In genomic region chr11:78807341-78808108, GRCm38 (mm10) we compare ENCODE assay signal across 14 mouse cellular contexts. TPM values are rescaled to one million over a fixed set of nuclear protein-coding genes. Genes with fewer than 3 reads are reported as not detected.
A peak's percentile ranks its signal among the peaks of the same experiment; 100 is the strongest.
DNase-seq lines count a peak whose midpoint lies in the region; ATAC-seq lines count a peak whose summit lies in the region.
"Had no signal": no experiment of that assay in that cellular context is flagged by ENCODE, and none has a peak within 500 bp of the region (broad histone marks: within the 10 kb centered on the region; RNA-seq: fewer than 3 reads in every experiment).

No protein-coding gene starts in this region.

- 49% methylated on average over 6 of the region's 6 CpGs for WGBS in hindbrain, embryonic 12.5 days
- WGBS in hindbrain, embryonic 16.5 days, result 42% methylated on average over 6 of the region's 6 CpGs
- 47% methylated on average over 6 of the region's 6 CpGs for WGBS in neural tube, embryonic 13.5 days
- 43% methylated on average over 6 of the region's 6 CpGs for WGBS in neural tube, embryonic 15.5 days
- 49% methylated on average over 6 of the region's 6 CpGs for WGBS in forebrain, embryonic 16.5 days

- H3K4me1 ChIP-seq in hindbrain, embryonic 12.5 days, result peaks cover 16% of the 10 kb centered on the region
- peaks cover 7% of the 10 kb centered on the region; the same call in 1 of the 2 replicates for H3K4me1 ChIP-seq in hindbrain, embryonic 16.5 days (ENCODE audit: control insufficient read depth, insufficient read depth, low read depth, low read length)
- H3K4me1 ChIP-seq in neural tube, embryonic 13.5 days (replicated peaks), result peaks cover 22% of the 10 kb centered on the region
- H3K4me1 ChIP-seq in neural tube, embryonic 15.5 days, result 0 out of 2 replicates have a peak, but pooled peaks cover 4% of the 10 kb centered on the region
- H3K4me1 ChIP-seq in forebrain, embryonic 16.5 days (replicated peaks; ENCODE audit: control insufficient read depth, insufficient read depth, low read length), result peaks cover 28% of the 10 kb centered on the region

- H3K9ac ChIP-seq in hindbrain, embryonic 12.5 days, result no peak overlapping the region
- no peak overlapping the region for H3K9ac ChIP-seq in hindbrain, embryonic 16.5 days (ENCODE audit: low read depth, low read length)
- H3K9ac ChIP-seq in neural tube, embryonic 13.5 days, result no peak overlapping the region
- H3K9ac ChIP-seq in neural tube, embryonic 15.5 days (replicated peaks), result no peak overlapping the region
- H3K9ac ChIP-seq in forebrain, embryonic 16.5 days (replicated peaks; ENCODE audit: low read depth, low read length), result no peak overlapping the region

- no peak overlapping the region for H3K4me2 ChIP-seq in hindbrain, embryonic 12.5 days (replicated peaks)
- H3K4me2 ChIP-seq in hindbrain, embryonic 16.5 days (ENCODE audit: low read length), result no peak overlapping the region
- no peak overlapping the region for H3K4me2 ChIP-seq in neural tube, embryonic 13.5 days
- H3K4me2 ChIP-seq in neural tube, embryonic 15.5 days, result no peak overlapping the region
- no peak overlapping the region for H3K4me2 ChIP-seq in forebrain, embryonic 16.5 days (ENCODE audit: low read length)

- peaks cover 11% of the 10 kb centered on the region for H3K27me3 ChIP-seq in hindbrain, embryonic 12.5 days
- H3K27me3 ChIP-seq in hindbrain, embryonic 16.5 days (replicated peaks; ENCODE audit: control insufficient read depth, insufficient read depth, low read length), result no peaks in the 10 kb centered on the region
- H3K27me3 ChIP-seq in neural tube, embryonic 13.5 days, result peaks cover 6% of the 10 kb centered on the region; the same call in 1 of the 2 replicates
- no peaks in the 10 kb centered on the region for H3K27me3 ChIP-seq in neural tube, embryonic 15.5 days (replicated peaks)
- H3K27me3 ChIP-seq in forebrain, embryonic 16.5 days (replicated peaks; ENCODE audit: control insufficient read depth, insufficient read depth, low read length), result no peaks in the 10 kb centered on the region

- H3K27ac ChIP-seq in hindbrain, embryonic 12.5 days, result peak overlapping the region; percentile 44; the same call in 1 of the 2 replicates
- no peak overlapping the region for H3K27ac ChIP-seq in hindbrain, embryonic 16.5 days (ENCODE audit: low read depth, low read length)
- 0 out of 2 replicates have a peak overlapping the region, but pooled peaks have one; percentile 47 for H3K27ac ChIP-seq in neural tube, embryonic 13.5 days (replicated peaks)
- H3K27ac ChIP-seq in neural tube, embryonic 15.5 days (replicated peaks), result no peak overlapping the region
- no peak overlapping the region for H3K27ac ChIP-seq in forebrain, embryonic 16.5 days (ENCODE audit: low read length)
- H3K27ac ChIP-seq: heart, embryonic 10.5 days; kidney, postnatal 0 days had no signal

- 0 out of 2 replicates have a peak, but pooled peaks have one; percentile 46 for ATAC-seq in hindbrain, embryonic 12.5 days (ENCODE audit: low FRiP score)
- ATAC-seq in hindbrain, embryonic 16.5 days, result no peak
- ATAC-seq in neural tube, embryonic 13.5 days (ENCODE audit: low read depth), result peak; percentile 52; the same call in 1 of the 2 replicates
- ATAC-seq in neural tube, embryonic 15.5 days (ENCODE audit: low FRiP score), result no peak
- ATAC-seq in forebrain, embryonic 16.5 days, result peak; percentile 57
- ATAC-seq: CD4-positive, CD25-positive, alpha-beta regulatory T cell, adult 4 months had no signal

- H3K9me3 ChIP-seq in hindbrain, embryonic 12.5 days (replicated peaks), result no peaks in the 10 kb centered on the region
- H3K9me3 ChIP-seq in hindbrain, embryonic 16.5 days (ENCODE audit: control insufficient read depth, low read length), result no peaks in the 10 kb centered on the region
- H3K9me3 ChIP-seq in neural tube, embryonic 13.5 days, result no peaks in the 10 kb centered on the region
- H3K9me3 ChIP-seq in neural tube, embryonic 15.5 days (replicated peaks), result no peaks in the 10 kb centered on the region
- H3K9me3 ChIP-seq in forebrain, embryonic 16.5 days (ENCODE audit: control insufficient read depth, low read length), result no peaks in the 10 kb centered on the region
- H3K9me3 ChIP-seq: heart, embryonic 10.5 days had no signal

- no peak overlapping the region for H3K4me3 ChIP-seq in hindbrain, embryonic 12.5 days
- H3K4me3 ChIP-seq in hindbrain, embryonic 16.5 days (ENCODE audit: low read length), result no peak overlapping the region
- no peak overlapping the region for H3K4me3 ChIP-seq in neural tube, embryonic 13.5 days
- no peak overlapping the region for H3K4me3 ChIP-seq in neural tube, embryonic 15.5 days (replicated peaks)
- no peak overlapping the region for H3K4me3 ChIP-seq in forebrain, embryonic 16.5 days (replicated peaks; ENCODE audit: low read length)
- H3K4me3 ChIP-seq: heart, embryonic 10.5 days had no signal

- no peaks in the 10 kb centered on the region for H3K36me3 ChIP-seq in hindbrain, embryonic 12.5 days
- H3K36me3 ChIP-seq in hindbrain, embryonic 16.5 days (ENCODE audit: control insufficient read depth, insufficient read depth, low read length), result no peaks in the 10 kb centered on the region
- no peaks in the 10 kb centered on the region for H3K36me3 ChIP-seq in neural tube, embryonic 13.5 days
- no peaks in the 10 kb centered on the region for H3K36me3 ChIP-seq in neural tube, embryonic 15.5 days
- H3K36me3 ChIP-seq in forebrain, embryonic 16.5 days (ENCODE audit: control insufficient read depth, insufficient read depth), result no peaks in the 10 kb centered on the region
- H3K36me3 ChIP-seq: heart, embryonic 10.5 days had no signal

- no peak for DNase-seq in adrenal gland, postnatal 10 days
- no peak for DNase-seq in right cerebral cortex, adult 2 months (ENCODE audit: low spot score in 2 of 2)
- DNase-seq: cerebellum, adult 8-10 months; lung, postnatal 36 days; right cerebral cortex, adult 18-20 months; thymus, postnatal 25 days had no signal

RNA-seq across cellular contexts. Expression of gene Lyrm9, which starts 18.9 kb away (rescaled TPM):
- 16.0 and 18.1 TPM in 2 replicates for polyA plus RNA-seq in hindbrain, embryonic 12.5 days (2016; fragmentation: Nextera tagmentation; extraction: Ambion mirVana)
- polyA plus RNA-seq in hindbrain, embryonic 16.5 days (2015; fragmentation: Nextera tagmentation; extraction: Ambion mirVana), result 36.2 and 48.4 TPM in 2 replicates
- polyA plus RNA-seq in neural tube, embryonic 13.5 days (2015; fragmentation: Nextera tagmentation; extraction: Ambion mirVana), result 28.8 and 33.6 TPM in 2 replicates
- polyA plus RNA-seq in neural tube, embryonic 15.5 days (2015; fragmentation: Nextera tagmentation; extraction: Ambion mirVana), result 34.0 and 42.0 TPM in 2 replicates
- 26.3 and 29.8 TPM in 2 replicates for polyA plus RNA-seq in forebrain, embryonic 16.5 days (2015; fragmentation: Nextera tagmentation; extraction: Ambion mirVana)
- total RNA-seq in adrenal gland, postnatal 10 days (2021), result 10 to 100 TPM; 23.2 to 30.6 TPM

RNA-seq across cellular contexts. Expression of gene Ccnq, which starts 56.0 kb away (rescaled TPM):
- 29.2 and 31.3 TPM in 2 replicates for polyA plus RNA-seq in hindbrain, embryonic 12.5 days (2016; fragmentation: Nextera tagmentation; extraction: Ambion mirVana)
- polyA plus RNA-seq in hindbrain, embryonic 16.5 days (2015; fragmentation: Nextera tagmentation; extraction: Ambion mirVana), result 29.0 and 29.6 TPM in 2 replicates
- 33.3 and 36.0 TPM in 2 replicates for polyA plus RNA-seq in neural tube, embryonic 13.5 days (2015; fragmentation: Nextera tagmentation; extraction: Ambion mirVana)
- polyA plus RNA-seq in neural tube, embryonic 15.5 days (2015; fragmentation: Nextera tagmentation; extraction: Ambion mirVana), result 31.2 and 32.2 TPM in 2 replicates
- 35.6 and 39.5 TPM in 2 replicates for polyA plus RNA-seq in forebrain, embryonic 16.5 days (2015; fragmentation: Nextera tagmentation; extraction: Ambion mirVana)
- total RNA-seq in adrenal gland, postnatal 10 days (2021), result 10 to 100 TPM; 29.1 to 33.7 TPM

Comparison
In these comparisons a context has a peak if more than half of its experiments do, and no peak if none do; other contexts are left out.
1. ATAC-seq: peak in hindbrain, embryonic 12.5 days (single experiment), neural tube, embryonic 13.5 days (single experiment) and forebrain, embryonic 16.5 days (single experiment); none in hindbrain, embryonic 16.5 days (single experiment) and neural tube, embryonic 15.5 days (single experiment).
2. H3K27ac ChIP-seq: peak in hindbrain, embryonic 12.5 days (single experiment) and neural tube, embryonic 13.5 days (single experiment); none in hindbrain, embryonic 16.5 days (single experiment), neural tube, embryonic 15.5 days (single experiment) and forebrain, embryonic 16.5 days (single experiment).